Mouse (Mus musculus) testis, adult 2 months (tissue): ENCODE results near the gene Gpr3.

ENCODE experiments used
- CTCF ChIP-seq: fragments of 200-500 bp; IDR thresholded peaks from 2 replicates; pipeline ENCODE4 v1.5.1; 2012; ENCODE audit warnings: low read depth, mild to moderate bottlenecking, inconsistent platforms, low read length, moderate library complexity; ENCODE audit not compliant: control insufficient read depth, insufficient read depth, insufficient replicate concordance
- POLR2A ChIP-seq: fragments of 200-500 bp; IDR thresholded peaks from 2 replicates; pipeline ENCODE4 v1.6.1; 2012; ENCODE audit warnings: low read depth, mild to moderate bottlenecking, inconsistent platforms, low read length, moderate library complexity; ENCODE audit not compliant: control insufficient read depth

DNA sequence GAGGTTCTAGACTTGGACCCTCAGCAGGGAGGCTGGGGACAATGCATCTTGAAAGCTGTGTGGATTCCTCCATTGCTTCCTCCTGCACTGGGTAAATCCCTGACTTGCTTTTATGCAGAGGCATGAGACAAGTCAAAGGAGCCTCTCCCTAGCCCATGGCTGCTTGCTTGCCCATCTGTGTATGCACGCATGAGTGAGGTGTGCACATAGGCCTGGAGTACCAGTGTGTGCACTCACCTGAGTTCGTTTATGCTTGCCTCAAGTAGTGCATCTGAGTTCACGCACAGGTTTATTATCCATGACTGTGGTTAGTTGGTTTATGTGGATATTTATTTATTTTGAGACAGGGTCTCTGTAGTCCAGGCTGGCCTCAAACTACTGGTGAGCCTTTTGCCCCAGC is 10.1 kb downstream of the Gpr3 start:
- TF ChIP-seq CTCF (no peak), POLR2A (no peak)
